Mouse (Mus musculus): Measurements from ENCODE around the gene Gas1. TPM values are rescaled to one million over a fixed set of nuclear protein-coding genes. Genes with fewer than 3 reads are reported as not detected.

Gas1 gene
- total RNA-seq, 2 experiments from 2014 or later: 15.3 to 17.6 TPM

DNA sequence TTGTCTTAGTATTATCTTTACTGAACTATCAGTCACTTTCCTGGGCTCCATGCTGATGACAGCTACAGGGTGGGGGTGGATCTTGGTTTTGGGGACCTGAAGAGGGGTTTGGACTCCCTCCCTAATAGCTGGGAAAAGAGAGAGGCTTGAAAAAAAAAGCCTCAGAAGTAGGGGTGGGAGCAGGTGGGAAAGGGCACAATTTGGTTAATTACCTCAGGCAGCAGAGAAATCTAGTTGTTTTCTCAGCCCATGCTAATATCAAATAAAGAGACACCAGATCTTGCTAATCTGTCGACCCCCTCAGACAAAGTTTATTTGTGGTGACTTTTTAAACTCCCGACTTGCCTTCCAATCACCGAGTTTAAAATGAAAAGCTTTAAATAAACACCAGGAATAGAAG lies 4.0 kb downstream of the Gas1 start:
- DNase-seq: no peak

- peak; percentile 41 for DNase-seq
These were observed 4.7 kb downstream of the Gas1 start for GRCm38 (mm10) chr13:60172366-60173017.

- no peak for DNase-seq
These were observed 5.4 kb downstream of the Gas1 start for GRCm38 (mm10) chr13:60171781-60172180.

DNA sequence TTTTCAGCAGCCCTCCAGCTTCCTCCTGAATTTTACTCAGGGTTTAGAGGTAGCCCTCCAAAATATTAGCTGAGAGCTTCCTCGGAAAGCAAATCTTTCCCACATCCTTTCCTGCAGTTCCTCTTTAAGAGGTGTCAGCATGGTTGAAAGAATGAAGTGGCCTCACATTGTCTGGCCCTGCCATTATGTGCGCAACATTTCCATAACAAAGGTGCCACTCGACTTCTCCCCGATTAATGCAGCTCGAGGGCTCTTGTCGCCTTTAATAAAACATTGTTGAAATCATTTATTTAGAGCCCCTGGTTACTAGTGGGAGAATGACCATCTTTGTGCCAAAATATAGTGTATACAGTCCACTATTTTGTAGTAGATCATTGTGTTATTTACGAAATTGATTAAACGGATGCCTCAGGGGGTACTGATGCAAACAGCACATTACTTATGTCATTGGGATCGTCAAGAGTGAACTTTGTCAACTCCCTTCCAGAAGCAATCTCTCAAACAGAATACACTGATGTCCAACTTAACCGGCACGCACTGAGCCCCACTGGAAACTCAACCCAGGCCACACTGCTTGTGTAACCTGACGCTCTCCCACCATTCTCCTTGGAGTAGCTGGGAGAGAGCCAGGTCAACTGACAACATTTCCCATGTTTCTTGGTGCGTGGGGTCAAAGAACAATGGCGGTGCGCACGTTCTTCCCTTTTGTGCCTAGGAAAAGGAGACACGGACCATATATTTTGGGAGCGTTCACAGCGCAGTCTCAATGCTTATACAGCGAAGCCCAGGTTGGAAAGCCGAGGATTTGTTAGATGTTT lies 6.1 kb downstream of the Gas1 start:
- no peak for DNase-seq

GRCm38 (mm10) chr13:60169026-60169425 lies 8.1 kb downstream of the Gas1 start:
- no peak for DNase-seq

- no peak for DNase-seq
These were observed 20.7 kb downstream of the Gas1 start for GRCm38 (mm10) chr13:60156294-60157126.

DNA sequence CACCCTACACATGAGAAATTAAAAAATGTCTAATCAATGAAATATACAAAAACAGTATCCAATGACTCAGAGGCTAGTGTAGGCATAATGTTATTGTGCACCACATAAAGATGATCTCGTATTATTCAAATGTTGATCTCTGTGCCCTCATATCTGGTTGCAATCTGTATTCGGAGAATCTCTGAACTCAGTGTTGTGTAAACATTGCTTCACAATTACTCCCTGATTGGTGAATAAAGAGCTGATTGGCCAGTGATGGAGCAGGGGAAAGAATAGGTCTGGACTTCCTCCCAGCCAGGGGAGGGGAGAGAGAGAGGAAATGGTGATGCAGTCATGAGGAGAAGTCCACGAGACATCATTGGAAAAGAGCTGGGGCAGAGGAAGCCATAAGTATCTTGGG lies 23.0 kb downstream of the Gas1 start:
- no peak for DNase-seq

- DNase-seq: no peak
These were observed 28.9 kb downstream of the Gas1 start for GRCm38 (mm10) chr13:60148235-60148634.

DNA sequence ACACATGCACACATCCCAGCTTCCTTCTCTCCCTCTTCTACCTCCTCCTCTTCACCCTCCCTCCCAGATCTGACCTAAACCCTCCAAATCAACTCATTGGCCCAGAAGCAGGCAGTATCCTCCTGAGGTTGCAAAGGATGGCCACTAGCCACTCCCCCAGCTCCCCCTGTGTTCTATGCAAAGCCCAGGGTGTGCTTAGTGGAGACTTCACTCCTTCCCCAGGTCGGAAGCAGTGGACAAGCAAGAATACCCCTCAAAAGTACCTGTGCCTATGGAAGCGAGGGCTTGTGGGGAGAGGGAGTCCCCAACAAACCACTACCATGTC lies 29.3 kb downstream of the Gas1 start:
- no peak for DNase-seq

GRCm38 (mm10) chr13:60146994-60147856 lies 29.9 kb downstream of the Gas1 start:
- DNase-seq: no peak

DNA sequence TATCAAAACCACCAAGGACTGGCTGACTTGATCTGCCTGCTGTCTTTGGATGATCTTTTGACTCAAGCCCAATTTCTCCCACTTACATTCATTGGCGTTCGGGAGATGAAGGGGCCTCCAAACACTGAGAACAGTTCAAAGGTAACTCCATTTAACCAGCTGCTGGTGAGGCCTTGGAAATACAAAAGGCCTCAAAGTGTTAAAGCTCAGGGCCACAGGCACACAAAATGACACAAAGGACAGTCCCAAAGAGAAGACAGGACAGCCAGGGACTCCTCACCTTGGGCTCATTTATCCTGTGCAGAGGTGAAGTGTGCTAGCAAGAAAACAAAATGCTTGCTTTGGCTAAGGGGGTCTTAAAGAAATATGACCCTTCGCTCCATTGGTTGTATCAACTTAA lies 30.9 kb downstream of the Gas1 start:
- DNase-seq: no peak

DNA sequence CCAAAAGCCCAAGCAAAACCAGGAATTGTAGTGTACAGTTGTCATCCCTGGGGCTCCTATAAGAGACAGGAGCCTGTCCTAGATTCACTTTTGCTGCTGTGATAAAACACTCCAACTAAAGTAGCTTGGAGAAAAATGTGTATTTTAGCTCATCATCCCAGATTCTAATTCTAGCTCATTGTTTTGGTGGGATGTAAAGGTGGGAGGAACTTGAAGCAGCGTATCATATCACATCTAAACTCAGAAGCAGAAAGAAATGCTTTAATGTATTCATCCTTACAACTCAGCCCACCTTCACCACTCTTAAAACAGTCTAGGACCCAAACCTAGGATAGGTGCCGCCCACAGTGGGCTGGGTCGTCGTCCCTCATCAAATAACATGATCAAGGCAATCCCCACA lies 40.2 kb downstream of the Gas1 start:
- no peak for DNase-seq

DNA sequence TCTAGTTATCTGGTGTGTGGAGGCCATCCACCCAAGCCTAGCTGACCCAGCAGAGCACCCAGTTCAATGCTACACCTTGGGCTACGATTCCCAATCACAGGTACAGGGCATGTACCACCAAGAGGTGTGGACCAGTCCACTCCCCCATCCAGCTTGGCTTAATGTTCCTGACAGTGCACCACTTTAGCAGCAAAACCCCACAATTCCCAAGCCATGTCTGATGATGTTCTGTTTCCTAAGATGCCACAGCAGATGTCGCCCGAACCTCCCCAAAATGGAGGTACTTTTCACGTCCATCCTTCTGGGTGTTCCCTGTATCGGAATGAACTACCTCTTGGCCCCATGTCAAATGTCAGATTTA lies 42.7 kb downstream of the Gas1 start:
- DNase-seq: no peak

- no peak for DNase-seq
These were observed 43.3 kb downstream of the Gas1 start for GRCm38 (mm10) chr13:60133716-60134438.

GRCm38 (mm10) chr13:60131771-60132170 lies 45.4 kb downstream of the Gas1 start:
- no peak for DNase-seq

- DNase-seq: no peak
These were observed 47.6 kb downstream of the Gas1 start for GRCm38 (mm10) chr13:60129541-60129940.

DNA sequence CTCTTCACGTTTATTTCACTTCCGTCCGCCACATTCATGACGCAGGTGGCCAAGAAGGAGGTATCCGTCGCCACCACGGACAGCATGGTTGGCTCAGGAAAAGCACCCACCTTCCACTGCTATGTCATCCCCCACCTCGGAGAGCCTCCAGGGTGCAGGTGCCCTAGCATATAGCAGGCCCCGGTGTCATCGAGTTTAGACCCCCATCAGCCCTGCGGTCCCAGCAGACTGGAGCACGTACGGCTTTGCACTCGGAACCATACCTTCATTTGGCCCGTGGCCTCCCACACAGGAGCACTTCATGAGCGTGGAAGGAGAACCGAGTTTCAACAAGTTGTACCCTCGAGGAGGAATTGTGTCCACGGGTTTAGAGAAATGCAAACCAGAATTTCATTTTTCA lies 50.8 kb downstream of the Gas1 start:
- DNase-seq: no peak

DNA sequence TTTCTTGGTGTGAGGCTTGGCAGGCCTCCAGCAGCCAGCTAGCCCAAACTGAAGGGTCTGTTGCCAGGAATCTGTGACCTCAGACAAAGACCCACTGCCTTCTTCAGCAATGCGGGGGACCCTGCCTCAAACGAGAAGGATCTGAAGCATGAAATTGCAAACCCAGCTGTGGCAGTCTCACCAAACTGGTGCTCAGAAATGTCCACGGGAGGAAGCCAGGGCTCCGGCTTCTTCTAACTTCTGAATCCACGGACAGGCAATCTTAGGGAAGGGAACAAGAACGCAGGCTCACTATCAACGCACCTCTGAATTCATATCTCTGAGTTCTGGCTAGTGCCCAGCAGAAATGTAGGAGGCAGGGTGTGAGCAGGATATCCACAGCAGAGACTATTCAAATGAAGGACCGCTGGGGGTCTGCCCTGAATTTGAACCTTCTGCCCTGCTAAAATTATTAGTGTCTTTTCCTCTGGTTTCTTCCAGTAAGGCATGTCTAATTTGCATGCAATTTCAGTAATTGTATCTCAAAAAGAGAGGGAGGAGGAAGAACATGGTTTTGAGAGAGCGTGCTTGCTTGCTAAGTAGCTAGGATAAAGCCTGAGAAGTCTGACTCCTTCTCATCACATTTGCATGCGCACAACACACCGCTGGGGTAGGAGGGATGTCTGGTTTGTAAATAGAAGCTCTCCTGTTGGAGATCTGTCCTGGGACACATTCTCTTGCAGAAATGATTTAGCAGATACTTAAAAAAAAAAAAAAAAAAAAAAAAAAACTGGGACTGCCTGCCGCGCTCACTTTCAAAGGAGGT lies 51.5 kb downstream of the Gas1 start:
- no peak for DNase-seq

DNA sequence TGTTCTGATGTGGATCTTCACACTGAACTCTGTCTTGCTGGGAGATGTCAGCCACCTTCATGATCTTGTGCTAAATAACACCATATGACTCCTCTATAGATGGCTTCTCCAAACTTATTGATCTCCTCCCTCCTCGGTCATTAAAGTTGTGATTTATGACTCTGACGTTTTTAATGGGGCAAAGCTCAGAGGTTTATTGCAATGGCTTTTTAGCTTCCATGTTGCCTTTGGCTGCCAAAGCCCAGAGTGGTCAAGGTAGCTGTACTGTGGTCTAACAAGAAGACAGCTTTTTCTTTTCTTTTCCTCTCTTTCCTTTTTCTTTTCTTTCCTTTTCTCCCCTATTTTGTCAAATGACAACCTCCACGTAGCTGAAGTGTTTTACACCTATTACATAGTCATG lies 52.1 kb downstream of the Gas1 start:
- no peak for DNase-seq

GRCm38 (mm10) chr13:60124456-60124855 lies 52.7 kb downstream of the Gas1 start:
- DNase-seq: no peak

Measured in gastrocnemius, postnatal 25 days (tissue).